Mouse (Mus musculus): ENCODE measurements around the gene Wbp11.

- TF ChIP-seq SIN3A (IDR thresholded peaks at IDR 0.05; ENCODE audit: low read length) (peak; percentile 66), TAL1 (IDR thresholded peaks at IDR 0.05; ENCODE audit: low read length) (peak; percentile 94), USF1 (IDR thresholded peaks at IDR 0.05; ENCODE audit: low read depth, low read length) (no peak)
Observed at GRCm38 (mm10) chr6:136857186-136857872, 29.3 kb upstream of the Wbp11 start, which contains the start of gene Art4.

Measured in MEL (cell line).